Mouse (Mus musculus): Measurements from ENCODE around the gene Adgb.
A peak's percentile ranks its signal among the peaks of the same experiment; 100 is the strongest.
"Not testable (repeated sequence)": the region's sequence is repeated elsewhere in the genome, so short reads cannot be mapped to it uniquely, and the experiment has no call there.

The Adgb gene

GRCm38 (mm10) chr10:10471961-10472610 lies at the start of gene Adgb:
Gene Adgb, minus strand, starts transcription at chr10:10472326.
- DNase-seq: peak; percentile 39

- DNase-seq: no peak
Measured at GRCm38 (mm10) chr10:10480139-10480538, 8.0 kb upstream of the Adgb start.

GRCm38 (mm10) chr10:10477429-10477828 lies 5.3 kb upstream of the Adgb start:
- DNase-seq: not testable (repeated sequence)

GRCm38 (mm10) chr10:10476956-10477355 lies 4.8 kb upstream of the Adgb start:
- DNase-seq: no peak

GRCm38 (mm10) chr10:10476549-10476948 lies 4.4 kb upstream of the Adgb start:
- DNase-seq: no peak

GRCm38 (mm10) chr10:10468699-10469547 lies 3.2 kb downstream of the Adgb start:
- DNase-seq: no peak

- no peak for DNase-seq
Measured at GRCm38 (mm10) chr10:10460113-10460512, 12.0 kb downstream of the Adgb start.

- no peak for DNase-seq
Measured at GRCm38 (mm10) chr10:10456991-10457390, 15.1 kb downstream of the Adgb start.

- DNase-seq: no peak
Measured at GRCm38 (mm10) chr10:10449067-10449466, 23.1 kb downstream of the Adgb start.

- DNase-seq: no peak
Measured at GRCm38 (mm10) chr10:10444841-10445466, 27.2 kb downstream of the Adgb start.

- DNase-seq: no peak
Measured at GRCm38 (mm10) chr10:10443558-10443957, 28.6 kb downstream of the Adgb start.

GRCm38 (mm10) chr10:10435014-10435413 lies 37.1 kb downstream of the Adgb start:
- no peak for DNase-seq

GRCm38 (mm10) chr10:10429635-10430034 lies 42.5 kb downstream of the Adgb start:
- DNase-seq: no peak

- DNase-seq: no peak
Measured at GRCm38 (mm10) chr10:10429032-10429431, 43.1 kb downstream of the Adgb start.

GRCm38 (mm10) chr10:10424383-10424782 lies 47.7 kb downstream of the Adgb start:
- DNase-seq: no peak

GRCm38 (mm10) chr10:10411046-10411445 lies 61.1 kb downstream of the Adgb start:
- DNase-seq: no peak

GRCm38 (mm10) chr10:10408166-10408565 lies 64.0 kb downstream of the Adgb start:
- peak; percentile 59 for DNase-seq

GRCm38 (mm10) chr10:10395784-10396481 lies 76.2 kb downstream of the Adgb start:
- DNase-seq: no peak

GRCm38 (mm10) chr10:10374629-10375028 lies 97.5 kb downstream of the Adgb start:
- DNase-seq: no peak

GRCm38 (mm10) chr10:10364025-10364424 lies 108.1 kb downstream of the Adgb start:
- DNase-seq: no peak

GRCm38 (mm10) chr10:10355605-10356227 lies 116.4 kb downstream of the Adgb start:
- peak; percentile 33 for DNase-seq

GRCm38 (mm10) chr10:10352184-10352583 lies 119.9 kb downstream of the Adgb start:
- no peak for DNase-seq

GRCm38 (mm10) chr10:10350550-10350949 lies 121.6 kb downstream of the Adgb start:
- no peak for DNase-seq

Measured in kidney, adult 9 months (tissue).